Mouse (Mus musculus): ENCODE results near the gene Dus1l.
"Not testable (repeated sequence)": the region's sequence is repeated elsewhere in the genome, so short reads cannot be mapped to it uniquely, and the experiment has no call there.

The Dus1l gene

GRCm38 (mm10) chr11:120795756-120796613 lies at the start of gene Dus1l:
TSS of gene Dus1l (minus strand) at chr11:120796403.
- peak; percentile 90 to 94 for DNase-seq (ENCODE audit: low read depth in 1 of 2, low spot score in 2 of 2)

- no peak for DNase-seq (ENCODE audit: low read depth in 1 of 2, low spot score in 2 of 2)
Observed at GRCm38 (mm10) chr11:120844329-120844728, 48.1 kb upstream of the Dus1l start.

GRCm38 (mm10) chr11:120833555-120834280 lies 37.5 kb upstream of the Dus1l start:
- DNase-seq (ENCODE audit: low read depth in 1 of 2, low spot score in 2 of 2) = no peak

DNA sequence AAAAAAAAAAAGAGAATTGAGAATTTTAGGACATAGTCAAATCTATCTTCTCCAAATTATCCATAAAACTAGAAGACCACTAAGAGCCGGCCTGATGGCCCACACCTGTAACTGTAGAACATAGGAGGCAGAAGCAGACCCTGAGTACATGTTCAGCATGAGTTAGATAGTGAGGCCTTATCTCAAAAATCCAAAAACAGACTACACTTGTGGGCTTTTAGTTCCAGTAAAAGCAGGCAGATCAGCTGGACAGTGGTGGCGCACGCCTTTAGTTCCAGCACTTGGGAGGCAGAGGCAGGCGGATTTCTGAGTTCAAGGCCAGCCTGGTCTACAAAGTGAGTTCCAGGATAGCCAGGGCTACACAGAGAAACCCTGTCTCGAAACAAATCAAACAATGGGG lies 36.8 kb upstream of the Dus1l start:
- DNase-seq (ENCODE audit: low read depth in 1 of 2, low spot score in 2 of 2) = not testable (repeated sequence)

DNA sequence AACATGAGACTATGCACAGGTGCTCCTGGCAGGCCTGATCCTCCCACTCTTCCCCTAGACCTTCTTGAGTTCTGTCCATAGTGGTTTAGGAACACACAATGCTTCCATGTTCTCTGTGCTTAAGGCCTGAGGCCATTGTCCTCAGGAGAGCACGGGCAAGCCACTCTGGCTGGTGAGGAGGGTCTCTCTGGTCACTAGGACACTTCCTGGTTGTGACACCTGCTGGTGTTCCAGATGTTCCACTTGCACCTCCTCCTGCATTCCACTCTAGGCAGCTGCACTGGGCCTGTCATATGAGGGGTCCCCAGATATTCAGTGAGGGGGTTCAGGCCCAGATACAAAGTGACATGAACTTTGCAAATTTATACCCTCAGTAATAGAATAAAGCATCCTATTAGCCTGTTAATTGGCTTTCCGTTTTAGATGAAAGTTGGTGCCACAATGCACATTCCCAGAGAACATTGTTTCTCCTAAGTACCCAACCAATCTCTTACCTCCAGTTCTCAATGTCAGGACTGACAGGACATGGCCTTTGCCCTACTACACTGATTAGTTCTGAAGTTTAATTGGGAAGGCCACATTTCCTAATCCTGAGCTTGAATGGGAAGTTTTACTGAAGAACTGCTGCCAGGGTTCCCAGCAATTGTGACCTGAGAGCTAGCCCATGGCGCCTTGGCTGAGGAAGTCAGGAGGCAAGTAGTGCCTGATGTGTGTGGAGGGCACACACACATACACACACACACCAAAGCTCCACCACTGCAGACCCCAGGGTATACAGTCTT lies 35.6 kb upstream of the Dus1l start:
- no peak for DNase-seq (ENCODE audit: low read depth in 1 of 2, low spot score in 2 of 2)

- no peak for DNase-seq (ENCODE audit: low read depth in 1 of 2, low spot score in 2 of 2)
Observed at GRCm38 (mm10) chr11:120830686-120831085, 34.5 kb upstream of the Dus1l start.

GRCm38 (mm10) chr11:120829757-120830532 lies 33.7 kb upstream of the Dus1l start:
- no peak for DNase-seq (ENCODE audit: low read depth in 1 of 2, low spot score in 2 of 2)

GRCm38 (mm10) chr11:120828416-120828815 lies 32.2 kb upstream of the Dus1l start:
- DNase-seq (ENCODE audit: low read depth in 1 of 2, low spot score in 2 of 2) = no peak

DNA sequence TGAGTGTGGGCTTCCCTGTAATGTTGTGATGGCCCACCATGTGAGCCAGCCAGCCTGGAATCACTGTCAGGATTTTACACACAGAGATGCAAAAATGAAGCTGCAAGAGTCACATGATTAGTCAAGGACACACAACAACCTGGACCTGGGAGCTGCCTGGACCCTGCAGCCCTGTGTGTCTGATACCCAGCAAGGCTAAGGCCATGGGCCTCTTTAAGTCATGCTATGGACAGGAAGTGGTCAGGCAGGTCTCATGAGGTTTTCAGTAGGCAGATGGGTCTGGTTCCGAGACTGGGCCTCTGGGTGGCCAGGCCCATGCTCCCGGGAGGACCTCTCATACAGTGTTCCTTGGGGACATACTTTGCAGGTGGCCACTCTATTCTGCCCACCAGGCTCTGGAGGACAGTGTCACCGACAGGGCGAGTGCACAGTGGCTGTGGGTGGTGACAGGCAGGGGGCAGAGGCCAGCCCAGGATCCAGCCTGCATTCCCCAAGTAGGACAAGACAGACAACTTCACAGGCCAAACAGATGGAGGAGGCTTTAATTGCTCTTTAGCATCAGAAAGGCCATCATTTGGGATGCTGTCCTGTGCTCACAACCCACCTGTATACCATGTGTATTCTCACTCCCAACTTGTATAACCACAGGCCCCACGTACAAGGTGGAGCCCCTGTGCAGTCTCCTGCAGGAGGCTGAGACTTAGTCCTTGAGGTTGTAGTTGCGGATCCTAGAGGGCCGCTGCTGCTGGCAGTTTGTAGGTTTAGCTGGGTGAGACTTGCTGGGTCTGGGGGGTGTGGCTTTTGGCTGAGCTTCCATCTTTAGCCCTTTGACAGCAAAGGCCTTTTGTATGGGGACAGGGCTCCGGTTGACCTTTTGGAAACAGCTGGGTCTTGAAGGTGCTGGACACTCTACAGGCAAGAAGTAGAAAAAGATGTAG lies 30.1 kb upstream of the Dus1l start:
- DNase-seq (ENCODE audit: low read depth in 1 of 2, low spot score in 2 of 2) = no peak

- DNase-seq (ENCODE audit: low read depth in 1 of 2, low spot score in 2 of 2) = no peak
Observed at GRCm38 (mm10) chr11:120825289-120825863, 29.2 kb upstream of the Dus1l start.

- no peak for DNase-seq (ENCODE audit: low read depth in 1 of 2, low spot score in 2 of 2)
Observed at GRCm38 (mm10) chr11:120824787-120825288, 28.6 kb upstream of the Dus1l start.

GRCm38 (mm10) chr11:120823956-120824786 lies 28.0 kb upstream of the Dus1l start, which contains the start of gene Fasn:
TSS of gene Fasn (minus strand) at chr11:120824547.
- DNase-seq (ENCODE audit: low read depth in 1 of 2, low spot score in 2 of 2) = peak; percentile 75 to 87

DNA sequence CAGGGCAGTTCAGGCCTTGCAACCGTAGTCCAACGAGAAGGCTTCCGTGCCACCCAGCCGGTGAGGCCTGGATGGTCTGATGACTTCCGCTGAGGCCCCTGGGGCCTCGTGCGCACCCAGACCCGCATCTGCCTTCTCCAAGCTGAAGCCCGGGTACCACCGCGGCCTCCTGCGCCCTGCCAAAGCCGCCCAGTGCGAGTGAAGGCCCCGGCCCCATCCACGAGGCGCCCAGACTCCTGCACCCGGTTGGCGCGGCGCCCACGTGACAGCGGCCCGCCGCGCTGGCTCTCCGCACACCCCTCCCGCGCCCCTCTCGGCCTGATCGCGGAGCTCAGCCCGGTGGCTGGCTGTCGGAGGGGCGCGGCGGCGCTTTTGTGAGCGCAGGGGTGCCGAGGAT lies 27.3 kb upstream of the Dus1l start:
- DNase-seq (ENCODE audit: low read depth in 1 of 2, low spot score in 2 of 2) = no peak

GRCm38 (mm10) chr11:120822831-120823550 lies 26.8 kb upstream of the Dus1l start:
- DNase-seq (ENCODE audit: low read depth in 1 of 2, low spot score in 2 of 2) = no peak

GRCm38 (mm10) chr11:120822321-120822720 lies 26.1 kb upstream of the Dus1l start:
- no peak for DNase-seq (ENCODE audit: low read depth in 1 of 2, low spot score in 2 of 2)

DNA sequence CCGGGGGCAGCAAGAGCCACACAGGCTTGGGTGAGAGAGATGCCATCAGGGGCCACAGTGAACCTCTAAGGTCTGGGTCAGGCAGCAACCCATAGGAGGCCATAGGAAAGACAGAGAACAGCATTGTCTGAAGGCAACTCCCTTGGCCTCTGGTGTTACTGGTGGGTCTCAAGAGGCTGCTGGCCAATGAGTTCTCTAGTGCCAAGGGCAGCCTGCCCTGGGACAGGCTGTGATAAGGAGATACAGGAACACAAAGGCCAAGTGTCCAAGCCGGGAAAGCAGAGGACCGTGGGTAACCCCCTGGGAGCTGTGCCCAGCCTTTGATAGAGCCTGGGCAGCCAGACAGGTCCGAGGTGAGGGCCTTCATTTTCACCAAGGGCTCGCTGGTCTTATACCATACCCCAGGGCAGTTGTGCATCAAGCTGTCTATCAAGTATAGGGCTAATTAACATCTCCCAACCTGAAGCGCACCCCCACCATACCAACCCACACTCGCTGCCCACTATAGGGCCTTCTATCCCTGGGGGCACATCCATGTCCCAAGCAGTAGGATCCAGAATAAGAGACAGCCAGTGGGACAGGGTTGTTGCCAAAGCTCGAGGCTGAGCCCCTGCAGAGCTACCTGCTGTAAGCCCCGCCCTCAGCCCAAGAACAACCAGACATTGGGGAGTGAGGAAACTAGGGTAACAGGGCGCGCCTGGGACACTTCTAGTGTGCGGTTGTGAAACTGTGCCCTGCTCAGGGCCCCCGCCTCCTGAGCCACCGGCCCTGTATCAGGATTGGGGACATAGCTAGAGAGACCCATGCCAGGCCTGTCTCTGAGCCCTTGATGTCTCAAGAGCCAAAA lies 25.1 kb upstream of the Dus1l start:
- DNase-seq (ENCODE audit: low read depth in 1 of 2, low spot score in 2 of 2) = no peak

DNA sequence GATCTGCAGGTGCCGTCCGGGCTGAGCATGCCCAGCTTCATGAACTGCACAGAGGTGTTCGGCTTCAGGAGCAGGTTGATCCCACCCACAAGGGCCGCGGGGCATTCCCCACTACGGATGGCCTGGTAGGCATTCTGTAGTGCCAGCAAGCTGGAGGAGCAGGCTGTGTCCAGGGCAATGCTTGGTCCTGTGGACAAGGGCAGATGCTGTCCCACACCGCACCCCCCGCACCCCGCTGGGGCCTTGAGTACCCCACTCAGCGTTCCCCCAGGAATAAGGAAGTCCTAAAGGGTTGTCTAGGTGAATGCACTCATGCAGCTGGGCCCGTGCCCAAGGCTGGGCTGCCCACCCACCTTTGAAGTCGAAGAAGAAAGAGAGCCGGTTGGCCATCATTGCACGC lies 24.3 kb upstream of the Dus1l start:
- DNase-seq (ENCODE audit: low read depth in 1 of 2, low spot score in 2 of 2) = no peak

Measured in monocyte, adult 2 months (primary cell).